Mouse (Mus musculus) midbrain, embryonic 12.5 days (tissue): ENCODE data around the gene Tlx2. TPM values are rescaled to one million over a fixed set of nuclear protein-coding genes. Genes with fewer than 3 reads are reported as not detected.
A peak's percentile ranks its signal among the peaks of the same experiment; 100 is the strongest.

Source experiments
- ATAC-seq: fragments of 200-750 bp; cut with Nextera tagmentation; 2 replicates; pipeline ENCODE4 v1.8.0; 2017; ENCODE audit warnings: low read depth, moderate TSS enrichment, moderate library complexity; ENCODE audit not compliant: low FRiP score
- H3K27ac ChIP-seq: fragments of 300-500 bp; sonication (generic); replicated peaks from 2 replicates; pipeline ENCODE4 v1.5.1; 2016; ENCODE audit warnings: mild to moderate bottlenecking
- H3K27me3 ChIP-seq: fragments of 300-500 bp; sonication (generic); 2 replicates; pipeline ENCODE4 v1.6.1; 2016; ENCODE audit warnings: mild to moderate bottlenecking
- H3K36me3 ChIP-seq: fragments of 300-500 bp; sonication (generic); 2 replicates; pipeline ENCODE4 v1.6.1; 2016
- H3K4me1 ChIP-seq: fragments of 300-500 bp; sonication (generic); 2 replicates; pipeline ENCODE4 v1.6.1; 2016
- H3K4me2 ChIP-seq: fragments of 300-500 bp; sonication (generic); replicated peaks from 2 replicates; pipeline ENCODE4 v1.6.1; 2016; ENCODE audit warnings: mild to moderate bottlenecking, moderate library complexity
- H3K4me3 ChIP-seq: fragments of 300-500 bp; sonication (generic); 2 replicates; pipeline ENCODE4 v1.5.1; 2016; ENCODE audit warnings: mild to moderate bottlenecking
- H3K9ac ChIP-seq: fragments of 300-500 bp; sonication (generic); replicated peaks from 2 replicates; pipeline ENCODE4 v1.6.1; 2016; ENCODE audit warnings: mild to moderate bottlenecking, moderate library complexity
- H3K9me3 ChIP-seq: fragments of 300-500 bp; sonication (generic); 2 replicates; pipeline ENCODE4 v1.6.1; 2016; ENCODE audit warnings: mild to moderate bottlenecking
- WGBS: fragments of 180-500 bp; shearing (Covaris S2); methylation state at CpG from one replicate; pipeline ENCODE4 v1.1.7; 2016; 5-methylcytosine and 5-hydroxymethylcytosine counted together
- polyA plus RNA-seq: library from polyadenylated mRNA; unstranded; fragments of >200 nt; fragmentation: Nextera tagmentation; extraction: Ambion mirVana; gene quantifications from 2 replicates; pipeline ENCODE4 v1.2.1, GENCODE M21; 2016

Gene Tlx2
- polyA plus RNA-seq, 1 experiment from 2014 or later, result not detected

DNA sequence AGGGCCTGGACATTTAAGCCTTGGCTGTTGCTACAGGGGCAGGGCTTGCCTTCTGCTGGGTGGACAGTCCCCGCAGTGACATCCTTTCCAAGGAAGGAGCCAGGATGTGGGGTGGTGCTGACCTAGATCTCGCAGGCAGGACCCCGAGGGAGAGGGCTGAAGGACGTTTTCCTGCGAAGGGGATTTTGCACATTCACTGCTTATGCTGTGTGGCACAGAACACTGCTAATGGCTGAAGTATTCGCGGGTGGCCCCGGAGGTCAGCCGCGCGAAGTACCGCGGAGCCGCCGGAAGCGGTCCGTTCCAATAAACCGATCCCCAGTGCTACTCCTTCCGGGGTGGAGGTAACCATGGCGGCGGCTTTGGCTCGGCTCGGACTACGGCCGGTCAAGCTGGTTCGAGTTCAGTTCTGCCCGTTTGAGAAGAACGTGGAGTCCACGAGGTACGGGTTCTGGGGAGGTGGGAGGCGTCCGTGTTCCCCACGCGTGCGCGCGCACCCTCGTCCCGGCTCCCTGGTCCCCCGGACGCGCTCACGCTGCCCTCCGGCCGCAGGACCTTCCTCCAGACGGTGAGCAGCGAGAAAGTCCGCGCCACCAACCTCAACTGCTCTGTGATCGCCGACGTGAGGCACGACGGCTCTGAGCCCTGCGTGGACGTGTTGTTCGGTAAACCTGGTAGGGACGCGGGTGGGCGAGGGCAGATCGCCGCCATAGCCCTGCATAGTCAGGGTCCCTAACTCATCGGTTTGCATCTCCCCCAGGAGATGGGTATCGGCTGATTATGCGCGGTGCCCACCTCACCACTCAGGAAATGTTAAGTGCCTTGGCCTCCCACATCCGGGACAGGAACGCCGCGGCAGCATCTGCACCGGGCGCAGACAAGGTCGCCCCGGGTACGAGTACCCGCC is 38.9 kb upstream of the Tlx2 start, which contains the start of gene Mrpl53:
TSS of gene Mrpl53 (plus strand) at position 279 of the 907 bp plus-strand sequence.
- peaks cover 22% of the 10 kb centered on the region for H3K4me1 ChIP-seq
- H3K27me3 ChIP-seq, result no peaks in the 10 kb centered on the region
- no peaks in the 10 kb centered on the region for H3K9me3 ChIP-seq
- peak within 1 kb of the TSS; percentile 87 for H3K4me3 ChIP-seq
- WGBS, result under 1% methylated on average over 76 of the region's 76 CpGs
- peak; percentile 88 for ATAC-seq
- H3K4me2 ChIP-seq, result peak within 1 kb of the TSS; percentile 87
- 0 out of 2 replicates have a peak, but pooled peaks cover 6% of the 10 kb centered on the region for H3K36me3 ChIP-seq
- H3K9ac ChIP-seq, result peak within 1 kb of the TSS; percentile 86
- peak within 1 kb of the TSS; percentile 82 for H3K27ac ChIP-seq

DNA sequence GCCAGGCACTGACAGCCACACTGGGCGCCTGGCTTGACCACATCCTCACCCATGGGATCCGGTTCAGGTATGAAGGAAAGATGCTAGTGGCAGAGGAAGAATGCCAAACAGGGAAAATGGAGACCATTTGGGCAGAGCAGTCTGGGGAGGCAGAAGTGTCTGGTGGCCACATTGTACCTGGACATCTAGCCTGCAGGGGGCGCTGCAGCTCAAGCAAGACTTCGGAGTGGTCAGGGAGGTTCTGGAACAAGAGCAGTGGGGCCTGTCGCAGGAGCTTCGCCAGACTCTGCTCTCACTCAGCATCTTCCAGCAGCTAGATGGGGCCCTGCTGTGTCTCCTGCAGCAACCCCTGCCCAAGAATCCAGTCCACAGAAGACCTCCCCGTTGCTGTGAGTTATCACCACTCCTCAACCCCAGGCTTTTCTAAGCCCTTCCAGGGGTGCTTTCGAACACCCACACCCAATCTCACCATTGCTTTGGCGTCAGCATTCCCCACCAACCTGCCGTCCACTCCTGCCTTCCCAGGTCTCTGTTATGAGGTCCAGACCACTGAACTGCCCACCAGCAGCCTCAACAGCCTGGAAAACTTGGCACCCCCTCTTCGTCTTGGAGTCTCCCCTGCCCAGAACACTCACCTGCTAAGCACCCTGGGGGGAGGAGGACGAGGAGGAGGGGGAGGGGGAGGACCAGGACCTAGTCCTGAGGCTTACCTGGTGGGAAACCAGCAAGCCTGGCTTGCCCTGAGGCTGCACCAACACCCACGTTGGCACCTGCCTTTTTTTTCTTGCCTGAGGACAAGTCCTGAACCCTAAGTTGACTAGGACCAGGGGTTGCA is 37.7 kb upstream of the Tlx2 start:
- peak overlapping the region; percentile 86 for H3K9ac ChIP-seq
- no peaks in the 10 kb centered on the region for H3K9me3 ChIP-seq
- peaks cover 30% of the 10 kb centered on the region for H3K4me1 ChIP-seq
- H3K27me3 ChIP-seq, result peaks cover 8% of the 10 kb centered on the region
- H3K4me2 ChIP-seq, result peak overlapping the region; percentile 87
- H3K27ac ChIP-seq, result peak overlapping the region; percentile 82; the same call in 1 of the 2 replicates
- WGBS, result 36% methylated on average over 13 of the region's 13 CpGs
- peak overlapping the region; percentile 87 for H3K4me3 ChIP-seq
- H3K36me3 ChIP-seq, result 0 out of 2 replicates have a peak, but pooled peaks cover 6% of the 10 kb centered on the region
- ATAC-seq, result peak; percentile 39; the same call in 1 of the 2 replicates

DNA sequence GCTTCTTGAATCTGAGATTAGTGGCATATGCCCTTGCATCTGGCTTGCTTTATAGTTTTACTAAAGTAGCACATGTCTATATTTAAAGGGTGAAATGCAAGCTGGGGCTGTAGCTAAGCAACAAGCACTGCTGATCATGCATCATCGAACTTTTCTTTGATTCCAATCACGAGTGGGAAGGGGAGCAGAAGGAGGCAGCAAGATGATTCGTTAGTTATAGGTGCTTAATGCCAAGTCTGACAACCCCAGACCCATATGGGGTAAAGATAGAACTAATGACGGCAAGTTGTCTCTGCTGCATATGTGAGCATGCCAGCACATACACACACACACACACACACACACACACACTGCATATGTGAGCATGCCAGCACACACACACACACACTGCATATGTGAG is 34.1 kb upstream of the Tlx2 start:
- no peaks in the 10 kb centered on the region for H3K9me3 ChIP-seq
- WGBS, result 72% methylated on average over 4 of the region's 4 CpGs
- H3K4me1 ChIP-seq, result peaks cover 28% of the 10 kb centered on the region
- no peak overlapping the region for H3K4me3 ChIP-seq
- no peak overlapping the region for H3K27ac ChIP-seq
- H3K27me3 ChIP-seq, result peaks cover 22% of the 10 kb centered on the region
- H3K9ac ChIP-seq, result no peak overlapping the region
- no peak for ATAC-seq
- no peak overlapping the region for H3K4me2 ChIP-seq
- H3K36me3 ChIP-seq, result 0 out of 2 replicates have a peak, but pooled peaks cover 6% of the 10 kb centered on the region

DNA sequence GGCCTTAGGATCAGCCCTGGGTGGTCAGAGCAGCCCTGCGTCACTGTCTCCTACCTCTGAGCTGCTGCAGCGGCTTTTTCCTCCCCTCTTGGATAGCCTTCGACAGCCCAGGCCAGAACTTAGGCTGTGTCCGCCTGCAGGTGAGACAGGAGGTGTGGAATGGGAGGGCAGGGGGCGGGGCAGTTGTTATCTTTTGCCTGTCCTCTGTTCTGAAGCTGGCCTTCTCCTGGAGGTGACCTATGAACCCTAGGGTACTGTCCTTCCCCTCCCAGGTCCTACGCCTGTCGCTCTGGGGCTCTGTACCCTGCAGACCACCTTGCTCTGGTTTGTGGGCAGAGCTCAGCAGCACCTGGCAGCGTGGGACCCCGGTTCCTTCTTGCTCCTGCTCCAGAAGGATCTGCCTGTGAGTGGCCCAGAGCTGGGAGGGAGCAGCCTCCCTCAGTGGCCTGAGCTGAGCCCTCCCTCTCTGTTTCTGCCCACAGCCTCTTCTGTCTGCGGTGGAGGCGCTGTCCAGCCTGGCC is 33.1 kb upstream of the Tlx2 start:
- H3K27me3 ChIP-seq, result peaks cover 22% of the 10 kb centered on the region
- H3K9ac ChIP-seq, result peak overlapping the region; percentile 81; the same call in 1 of the 2 replicates
- no peaks in the 10 kb centered on the region for H3K9me3 ChIP-seq
- H3K4me3 ChIP-seq, result peak overlapping the region; percentile 75; the same call in 1 of the 2 replicates
- no peak overlapping the region for H3K27ac ChIP-seq
- H3K4me1 ChIP-seq, result peaks cover 23% of the 10 kb centered on the region
- no peak for ATAC-seq
- H3K4me2 ChIP-seq, result peak overlapping the region; percentile 100
- H3K36me3 ChIP-seq, result 0 out of 2 replicates have a peak, but pooled peaks cover 6% of the 10 kb centered on the region
- WGBS, result 45% methylated on average over 11 of the region's 11 CpGs

DNA sequence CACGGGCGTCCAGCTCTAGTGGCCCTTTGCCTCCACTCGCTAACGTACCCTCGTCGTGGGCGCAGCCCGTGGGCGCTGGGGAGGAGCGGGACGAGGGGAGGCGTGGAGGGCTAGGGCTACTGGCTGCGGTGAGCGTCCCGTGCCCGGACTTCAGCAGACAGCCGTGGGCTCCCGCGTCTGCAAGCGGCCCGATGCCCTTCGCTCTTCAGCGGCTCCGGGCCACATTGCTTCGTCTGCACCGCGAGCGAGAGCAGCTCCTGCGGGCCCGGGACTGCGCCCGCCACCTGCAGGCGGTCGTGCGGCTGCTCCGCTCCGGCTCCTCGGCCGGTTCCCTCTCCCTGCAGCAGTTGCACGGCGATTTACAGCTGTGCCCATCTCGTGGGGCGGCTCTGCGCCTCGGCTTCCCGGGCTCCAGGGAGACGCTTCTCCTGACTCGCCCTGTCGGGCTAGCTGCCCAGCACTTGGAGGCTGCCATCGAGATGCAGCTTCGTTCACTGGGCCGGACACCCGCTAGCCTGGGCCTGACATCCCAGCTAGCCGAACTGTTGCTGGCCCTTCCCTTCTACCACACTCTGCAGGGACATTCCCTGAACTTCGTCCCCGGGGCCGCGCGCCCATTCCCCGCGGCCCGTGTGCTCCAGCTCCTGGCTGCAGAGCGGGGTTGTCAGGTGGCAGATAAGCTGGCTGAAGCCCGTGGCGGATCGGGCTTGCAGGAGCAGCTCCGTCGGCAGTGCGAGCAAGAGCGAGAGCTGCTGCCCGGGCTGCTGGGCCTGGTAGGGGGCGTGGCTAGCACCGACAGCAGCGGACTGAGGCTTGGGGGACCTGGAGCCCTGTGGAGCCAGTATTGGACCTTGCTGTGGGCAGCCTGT is 31.8 kb upstream of the Tlx2 start:
- peak; percentile 82 for ATAC-seq
- WGBS, result under 1% methylated on average over 74 of the region's 74 CpGs
- peak overlapping the region; percentile 81 for H3K9ac ChIP-seq

DNA sequence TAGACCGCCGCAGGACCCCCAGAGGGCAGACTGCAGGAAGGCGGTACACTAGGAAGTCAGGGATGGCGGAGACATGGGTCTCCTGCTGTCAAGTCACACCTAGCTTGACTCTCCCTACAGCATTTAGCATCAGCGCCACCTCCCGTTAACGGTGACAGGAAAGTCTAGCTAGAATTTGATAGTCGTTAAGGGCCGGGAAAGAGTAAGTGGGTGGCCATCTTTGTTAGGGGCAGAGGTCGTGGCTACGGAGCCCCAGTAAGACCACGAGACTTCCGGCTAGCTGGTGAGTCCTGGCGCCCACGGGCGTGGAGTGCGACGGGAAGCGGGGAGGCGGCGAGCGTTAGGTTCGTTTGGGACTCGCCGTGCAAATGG is 31.2 kb upstream of the Tlx2 start, which contains the start of the genes Ccdc142 and Gm42688:
TSS of gene Ccdc142 (plus strand) at position 286 of the 372 bp plus-strand sequence.
TSS of gene Gm42688 (plus strand) at position 302 of the 372 bp plus-strand sequence.
- Histone ChIP-seq H3K27ac (peak within 1 kb of the TSS; percentile 81), H3K4me3 (peak within 1 kb of the TSS; percentile 75), H3K4me1 (peaks cover 14% of the 10 kb centered on the region), H3K36me3 (no peaks in the 10 kb centered on the region), H3K4me2 (peak within 1 kb of the TSS; percentile 100), H3K27me3 (peaks cover 24% of the 10 kb centered on the region), H3K9ac (peak within 1 kb of the TSS; percentile 81), H3K9me3 (no peaks in the 10 kb centered on the region)
- ATAC-seq, result peak; percentile 84
- WGBS, result 1% methylated on average over 25 of the region's 25 CpGs

More for the DNA sequence above, 31.8 kb upstream of the Tlx2 start:
- H3K27me3 ChIP-seq, result peaks cover 22% of the 10 kb centered on the region
- H3K4me1 ChIP-seq, result peaks cover 14% of the 10 kb centered on the region
- H3K27ac ChIP-seq, result peak overlapping the region; percentile 81
- no peaks in the 10 kb centered on the region for H3K9me3 ChIP-seq
- peak overlapping the region; percentile 75 for H3K4me3 ChIP-seq
- 0 out of 2 replicates have a peak, but pooled peaks cover 1% of the 10 kb centered on the region for H3K36me3 ChIP-seq
- peak overlapping the region; percentile 100 for H3K4me2 ChIP-seq

DNA sequence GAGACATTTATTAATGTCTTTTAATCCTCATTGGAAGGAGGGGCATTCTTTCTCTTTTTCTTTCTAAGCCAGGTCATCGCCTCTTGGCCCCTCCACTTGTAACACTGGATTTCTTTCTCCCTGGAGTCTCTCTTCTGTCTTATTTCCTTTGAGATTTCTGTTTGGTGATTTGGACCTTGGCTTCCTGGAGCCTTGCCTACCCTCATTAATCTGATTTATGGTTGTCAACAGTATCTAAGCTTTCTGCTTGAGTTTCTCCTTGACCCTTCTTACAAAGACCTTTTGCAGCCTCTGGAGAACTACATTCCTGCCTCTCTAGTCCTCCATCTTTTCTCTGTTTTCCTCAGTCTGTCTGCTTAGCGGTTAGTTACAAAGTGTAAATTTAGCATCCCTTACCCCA is 28.3 kb upstream of the Tlx2 start:
- Histone ChIP-seq H3K9me3 (no peaks in the 10 kb centered on the region), H3K36me3 (no peaks in the 10 kb centered on the region), H3K27me3 (peaks cover 37% of the 10 kb centered on the region), H3K9ac (no peak overlapping the region), H3K4me3 (no peak overlapping the region), H3K27ac (no peak overlapping the region), H3K4me1 (peaks cover 13% of the 10 kb centered on the region), H3K4me2 (no peak overlapping the region)
- 63% methylated on average over 2 of the region's 2 CpGs for WGBS
- ATAC-seq, result no peak

DNA sequence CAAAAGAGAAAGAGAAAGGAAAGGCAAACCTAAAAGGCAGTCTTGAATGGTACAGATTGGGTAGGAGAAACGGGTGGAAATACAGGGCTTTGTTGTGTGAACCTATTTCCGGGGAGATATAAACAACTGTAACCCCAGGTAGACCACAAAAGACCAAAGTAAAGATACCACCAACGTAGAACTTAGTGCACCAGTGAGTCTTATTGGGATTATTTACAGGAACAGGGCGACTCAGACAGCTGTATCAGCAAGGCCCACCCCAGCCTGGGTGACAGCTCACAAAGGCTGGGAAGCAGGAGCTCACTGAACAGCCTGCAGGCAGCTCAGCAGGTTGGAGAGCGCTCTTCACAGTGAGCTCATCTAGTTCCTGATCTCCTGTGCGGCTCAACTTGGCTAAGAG is 25.9 kb upstream of the Tlx2 start:
- no peak for ATAC-seq

DNA sequence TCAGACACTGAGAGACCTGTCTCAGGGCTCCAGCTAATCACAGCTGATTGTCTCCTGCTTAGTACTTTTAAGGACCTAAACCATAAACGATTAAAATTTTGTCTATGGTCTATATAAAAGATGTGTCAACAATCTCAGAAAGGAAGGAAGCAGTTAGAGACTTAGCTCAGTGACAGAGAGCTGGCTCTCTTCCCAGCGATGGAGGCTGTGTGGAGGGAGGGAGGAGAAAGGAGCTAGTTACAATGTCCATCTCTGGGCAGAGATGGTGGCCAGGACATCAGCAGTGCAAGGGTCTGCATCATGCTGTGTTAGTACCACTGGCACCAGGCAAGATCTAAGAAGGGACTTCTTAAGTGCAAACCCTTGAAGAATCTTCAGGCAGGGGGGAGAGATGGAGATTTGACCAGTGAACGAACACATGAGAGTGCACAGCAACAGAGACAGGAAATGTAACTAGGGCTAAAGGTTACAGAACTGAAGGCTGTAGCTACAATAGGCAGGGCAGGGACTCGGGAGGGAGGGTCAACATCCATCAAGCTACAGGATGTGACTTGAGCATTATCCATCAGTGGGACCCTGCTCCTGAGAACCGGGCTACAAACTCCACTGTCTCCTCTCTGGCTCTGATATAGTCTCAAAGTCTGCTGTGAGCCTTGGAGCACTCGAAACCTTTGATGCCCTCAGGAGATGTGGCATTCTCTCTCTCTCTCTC is 22.5 kb upstream of the Tlx2 start:
- no peak overlapping the region for H3K27ac ChIP-seq
- no peaks in the 10 kb centered on the region for H3K36me3 ChIP-seq
- no peak overlapping the region for H3K4me2 ChIP-seq
- no peak overlapping the region for H3K9ac ChIP-seq
- no peak for ATAC-seq
- no peaks in the 10 kb centered on the region for H3K9me3 ChIP-seq
- peaks cover 62% of the 10 kb centered on the region for H3K27me3 ChIP-seq
- no peak overlapping the region for H3K4me3 ChIP-seq
- WGBS, result 49% methylated on average over 6 of the region's 6 CpGs
- H3K4me1 ChIP-seq, result no peaks in the 10 kb centered on the region

More for the DNA sequence above, 25.9 kb upstream of the Tlx2 start:
- no peak overlapping the region for H3K4me2 ChIP-seq
- H3K4me3 ChIP-seq, result no peak overlapping the region
- no peak overlapping the region for H3K9ac ChIP-seq
- H3K4me1 ChIP-seq, result no peaks in the 10 kb centered on the region
- no peak overlapping the region for H3K27ac ChIP-seq
- H3K27me3 ChIP-seq, result peaks cover 44% of the 10 kb centered on the region
- H3K36me3 ChIP-seq, result no peaks in the 10 kb centered on the region
- H3K9me3 ChIP-seq, result no peaks in the 10 kb centered on the region
- 39% methylated on average over 6 of the region's 6 CpGs for WGBS

DNA sequence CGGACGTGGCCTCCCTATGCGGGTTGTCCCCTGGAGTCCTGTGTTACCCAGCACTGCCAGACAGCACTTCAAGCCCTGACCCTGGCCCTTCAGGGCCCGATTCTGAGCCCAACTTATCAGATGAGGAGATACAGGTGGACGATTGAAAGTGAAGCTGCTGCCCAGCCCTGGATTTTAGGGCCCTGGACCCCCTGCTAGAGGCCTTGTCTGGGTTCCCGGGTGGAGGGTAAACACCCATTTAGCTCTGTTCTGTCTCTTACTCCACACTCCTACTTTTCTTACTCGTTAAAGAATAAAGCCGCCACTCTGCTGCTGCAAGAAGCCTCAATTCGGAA is 17.8 kb upstream of the Tlx2 start:
- Histone ChIP-seq H3K4me2 (0 out of 2 replicates have a peak overlapping the region, but pooled peaks have one; percentile 18), H3K27me3 (peaks cover 88% of the 10 kb centered on the region), H3K27ac (no peak overlapping the region), H3K36me3 (no peaks in the 10 kb centered on the region), H3K9ac (no peak overlapping the region), H3K4me1 (0 out of 2 replicates have a peak, but pooled peaks cover 9% of the 10 kb centered on the region), H3K9me3 (no peaks in the 10 kb centered on the region), H3K4me3 (peak overlapping the region; percentile 17; the same call in 1 of the 2 replicates)
- WGBS, result 5% methylated on average over 9 of the region's 9 CpGs
- no peak for ATAC-seq
